Mouse (Mus musculus) liver, adult (tissue): ENCODE results near the gene Plekhm3.

Experiments used
- GATA4 ChIP-seq: IDR thresholded peaks from 2 replicates; pipeline ENCODE4 v1.6.1; 2014; ENCODE audit warnings: mild to moderate bottlenecking, low read length; ENCODE audit not compliant: insufficient replicate concordance

Gene Plekhm3

GRCm38 (mm10) chr1:64742741-64743408, 213.7 kb downstream of the Plekhm3 start:
- no peak for TF ChIP-seq GATA4

GRCm38 (mm10) chr1:64738661-64739082, 218.0 kb downstream of the Plekhm3 start:
- TF ChIP-seq GATA4 = no peak

- no peak for TF ChIP-seq GATA4
These were observed 218.5 kb downstream of the Plekhm3 start for GRCm38 (mm10) chr1:64738180-64738555.

GRCm38 (mm10) chr1:64737502-64738179, 219.0 kb downstream of the Plekhm3 start, which contains the start of gene Fzd5:
Gene Fzd5, minus strand, starts transcription at chr1:64737751.
- TF ChIP-seq GATA4 = no peak

GRCm38 (mm10) chr1:64736681-64737501, 219.7 kb downstream of the Plekhm3 start:
- no peak for TF ChIP-seq GATA4
